Mouse (Mus musculus) kidney, postnatal 0 days (tissue): ENCODE results near the gene Sun2. TPM values are rescaled to one million over a fixed set of nuclear protein-coding genes. Genes with fewer than 3 reads are reported as not detected.

Source experiments
- ATAC-seq: fragments of 200-750 bp; cut with Nextera tagmentation; replicated peaks from 2 replicates; pipeline ENCODE4 v1.8.0; 2017; ENCODE audit warnings: low read depth, moderate number of reproducible peaks, moderate TSS enrichment, moderate library complexity; ENCODE audit not compliant: low FRiP score
- DNase-seq: peaks from one replicate; pipeline ENCODE4 v3.0.0-alpha.2; 2016; ENCODE audit warnings: low spot score
- H3K27ac ChIP-seq: fragments of 300-500 bp; sonication (generic); 2 replicates; pipeline ENCODE4 v1.5.1; 2014; ENCODE audit warnings: mild to moderate bottlenecking
- H3K27me3 ChIP-seq: fragments of 300-500 bp; sonication (generic); 2 replicates; pipeline ENCODE4 v1.6.1; 2014; ENCODE audit warnings: low read length, mixed read lengths; ENCODE audit not compliant: insufficient read depth
- H3K36me3 ChIP-seq: fragments of 300-500 bp; sonication (generic); 2 replicates; pipeline ENCODE4 v1.6.1; 2014; ENCODE audit warnings: low read length, mixed read lengths; ENCODE audit not compliant: insufficient read depth
- H3K4me1 ChIP-seq: fragments of 300-500 bp; sonication (generic); replicated peaks from 2 replicates; pipeline ENCODE4 v1.6.1; 2014; ENCODE audit warnings: antibody characterized with exemption, low read length, mixed read lengths; ENCODE audit not compliant: insufficient read depth
- H3K4me2 ChIP-seq: fragments of 300-500 bp; sonication (generic); 2 replicates; pipeline ENCODE4 v1.6.1; 2014; ENCODE audit warnings: mild to moderate bottlenecking, low read length, moderate library complexity, mixed read lengths
- H3K4me3 ChIP-seq: fragments of 300-500 bp; sonication (generic); replicated peaks from 2 replicates; pipeline ENCODE4 v1.5.1; 2014; ENCODE audit warnings: low read depth, low read length
- H3K9ac ChIP-seq: fragments of 300-500 bp; sonication (generic); 2 replicates; pipeline ENCODE4 v1.6.1; 2014; ENCODE audit warnings: low read depth, low read length
- H3K9me3 ChIP-seq: fragments of 300-500 bp; sonication (generic); replicated peaks from 2 replicates; pipeline ENCODE4 v1.6.1; 2016; ENCODE audit warnings: low read length, inconsistent platforms, mixed read lengths
- CTCF ChIP-seq: IDR thresholded peaks from 2 replicates; pipeline ENCODE4 v1.5.1; 2016; ENCODE audit warnings: antibody characterized with exemption, low read depth, mild to moderate bottlenecking, moderate library complexity
- WGBS: fragments of 180-500 bp; shearing (Covaris S2); extraction: QIAGEN DNeasy Blood & Tissue Kit; methylation state at CpG from one replicate; pipeline ENCODE4 v1.1.7; 2014; 5-methylcytosine and 5-hydroxymethylcytosine counted together
- polyA plus RNA-seq: library from polyadenylated mRNA; unstranded; fragments of >200 nt; fragmentation: Nextera tagmentation; extraction: Ambion mirVana; gene quantifications from 2 replicates; pipeline ENCODE4 v1.2.1, GENCODE M21; 2015

Sun2 gene
- polyA plus RNA-seq, 1 experiment from 2014 or later, result 3.5 TPM

- no peak overlapping the region for H3K4me2 ChIP-seq
- H3K36me3 ChIP-seq, result peaks cover 2% of the 10 kb centered on the region; the same call in 1 of the 2 replicates
- no peak overlapping the region for H3K4me3 ChIP-seq
- ATAC-seq (no peak), DNase-seq (no peak)
- no peak overlapping the region for H3K9ac ChIP-seq
- H3K27ac ChIP-seq, result no peak overlapping the region
- no peaks in the 10 kb centered on the region for H3K27me3 ChIP-seq
- peaks cover 7% of the 10 kb centered on the region; the same call in 1 of the 2 replicates for H3K4me1 ChIP-seq
- 82% methylated on average over 11 of the region's 11 CpGs for WGBS
- H3K9me3 ChIP-seq, result no peaks in the 10 kb centered on the region
- no peak for TF ChIP-seq CTCF
Measured at GRCm38 (mm10) chr15:79744001-79744400, 1.7 kb upstream of the Sun2 start.

- no peak for DNase-seq
- WGBS, result under 1% methylated on average over 23 of the region's 23 CpGs
- ATAC-seq, result no peak
- Histone ChIP-seq H3K4me2 (peak overlapping the region; percentile 93), H3K4me3 (peak overlapping the region; percentile 97), H3K27me3 (no peaks in the 10 kb centered on the region), H3K9ac (peak overlapping the region; percentile 94), H3K27ac (0 out of 2 replicates have a peak overlapping the region, but pooled peaks have one; percentile 92), H3K36me3 (peaks cover 12% of the 10 kb centered on the region), H3K4me1 (peaks cover 7% of the 10 kb centered on the region; the same call in 1 of the 2 replicates), H3K9me3 (no peaks in the 10 kb centered on the region)
- TF ChIP-seq CTCF, result no peak
Measured at GRCm38 (mm10) chr15:79742706-79743023, 329 bp upstream of the Sun2 start.

- Histone ChIP-seq H3K4me3 (peak overlapping the region; percentile 97), H3K36me3 (peaks cover 24% of the 10 kb centered on the region), H3K4me2 (peak overlapping the region; percentile 93), H3K27ac (peak overlapping the region; percentile 92), H3K9ac (peak overlapping the region; percentile 94), H3K27me3 (no peaks in the 10 kb centered on the region), H3K9me3 (no peaks in the 10 kb centered on the region), H3K4me1 (peaks cover 7% of the 10 kb centered on the region; the same call in 1 of the 2 replicates)
- DNase-seq (peak; percentile 31), ATAC-seq (0 out of 2 replicates have a peak, but pooled peaks have one; percentile 5)
- no peak for TF ChIP-seq CTCF
- 11% methylated on average over 14 of the region's 14 CpGs for WGBS
Measured at GRCm38 (mm10) chr15:79741173-79741858, 1.0 kb downstream of the Sun2 start.

- Histone ChIP-seq H3K27ac (no peak overlapping the region), H3K4me1 (peaks cover 7% of the 10 kb centered on the region; the same call in 1 of the 2 replicates), H3K36me3 (peaks cover 24% of the 10 kb centered on the region), H3K4me3 (no peak overlapping the region), H3K27me3 (no peaks in the 10 kb centered on the region), H3K9me3 (no peaks in the 10 kb centered on the region), H3K9ac (no peak overlapping the region), H3K4me2 (peak overlapping the region; percentile 93)
- 77% methylated on average over 3 of the region's 3 CpGs for WGBS
- no peak for DNase-seq
- TF ChIP-seq CTCF, result no peak
- no peak for ATAC-seq
Measured at GRCm38 (mm10) chr15:79740739-79741138, 1.6 kb downstream of the Sun2 start.

GRCm38 (mm10) chr15:79734311-79734710, 8.0 kb downstream of the Sun2 start:
- peaks cover 69% of the 10 kb centered on the region for H3K36me3 ChIP-seq
- 85% methylated on average over 8 of the region's 8 CpGs for WGBS
- H3K27me3 ChIP-seq, result no peaks in the 10 kb centered on the region

GRCm38 (mm10) chr15:79733640-79734039, 8.7 kb downstream of the Sun2 start:
- H3K9ac ChIP-seq, result no peak overlapping the region
- H3K27me3 ChIP-seq, result no peaks in the 10 kb centered on the region
- no peaks in the 10 kb centered on the region for H3K9me3 ChIP-seq
- no peaks in the 10 kb centered on the region; the same call in 1 of the 2 replicates for H3K4me1 ChIP-seq
- DNase-seq, result no peak
- peaks cover 66% of the 10 kb centered on the region for H3K36me3 ChIP-seq
- H3K4me3 ChIP-seq, result no peak overlapping the region
- WGBS, result 79% methylated on average over 4 of the region's 4 CpGs
- ATAC-seq, result no peak
- H3K4me2 ChIP-seq, result no peak overlapping the region
- H3K27ac ChIP-seq, result no peak overlapping the region
- no peak for TF ChIP-seq CTCF

More at GRCm38 (mm10) chr15:79734311-79734710, 8.0 kb downstream of the Sun2 start:
- H3K9ac ChIP-seq, result no peak overlapping the region
- TF ChIP-seq CTCF, result no peak
- no peak overlapping the region for H3K4me3 ChIP-seq
- no peak for ATAC-seq
- no peak overlapping the region for H3K4me2 ChIP-seq
- DNase-seq, result no peak
- H3K27ac ChIP-seq, result no peak overlapping the region
- no peaks in the 10 kb centered on the region; the same call in 1 of the 2 replicates for H3K4me1 ChIP-seq
- H3K9me3 ChIP-seq, result no peaks in the 10 kb centered on the region

GRCm38 (mm10) chr15:79733192-79733591, 9.1 kb downstream of the Sun2 start:
- ATAC-seq, result no peak; the same call in 1 of the 2 replicates
- no peak for DNase-seq
- H3K27me3 ChIP-seq, result no peaks in the 10 kb centered on the region
- peaks cover 66% of the 10 kb centered on the region for H3K36me3 ChIP-seq
- H3K4me3 ChIP-seq, result no peak overlapping the region
- 91% methylated on average over 8 of the region's 8 CpGs for WGBS
- H3K4me1 ChIP-seq, result no peaks in the 10 kb centered on the region
- H3K4me2 ChIP-seq, result no peak overlapping the region
- H3K9ac ChIP-seq, result no peak overlapping the region
- TF ChIP-seq CTCF, result no peak
- no peaks in the 10 kb centered on the region for H3K9me3 ChIP-seq
- no peak overlapping the region for H3K27ac ChIP-seq
